Mouse (Mus musculus): ENCODE data around the gene Mlst8.
"Not testable (repeated sequence)": the region's sequence is repeated elsewhere in the genome, so short reads cannot be mapped to it uniquely, and the experiment has no call there.

The Mlst8 gene

GRCm38 (mm10) chr17:24429201-24429983 is 49.5 kb downstream of the Mlst8 start:
- no peak for DNase-seq (ENCODE audit: extremely low spot score, low read depth, low spot score)

GRCm38 (mm10) chr17:24427170-24427557 is 51.7 kb downstream of the Mlst8 start:
- no peak for DNase-seq (ENCODE audit: extremely low spot score, low read depth, low spot score)

- DNase-seq (ENCODE audit: extremely low spot score, low read depth, low spot score) = peak; percentile 62
Measured at GRCm38 (mm10) chr17:24426471-24427169, 52.3 kb downstream of the Mlst8 start, which contains the start of gene Eci1. Gene Eci1 (plus strand): TSS chr17:24426641.

GRCm38 (mm10) chr17:24425905-24426304 is 53.0 kb downstream of the Mlst8 start:
- DNase-seq (ENCODE audit: extremely low spot score, low read depth, low spot score) = no peak

GRCm38 (mm10) chr17:24425326-24425725 is 53.6 kb downstream of the Mlst8 start:
- not testable (repeated sequence) for DNase-seq (ENCODE audit: extremely low spot score, low read depth, low spot score)

- no peak for DNase-seq (ENCODE audit: extremely low spot score, low read depth, low spot score)
Measured at GRCm38 (mm10) chr17:24424489-24424888, 54.4 kb downstream of the Mlst8 start.

Measured in hindlimb bud, embryonic 11.5 days (tissue).